Mouse (Mus musculus): ENCODE measurements around the gene Tmc4. TPM values are rescaled to one million over a fixed set of nuclear protein-coding genes. Genes with fewer than 3 reads are reported as not detected.

Tmc4 gene
- total RNA-seq, 2 experiments from 2014 or later = 7.4 to 14.6 TPM

- Histone ChIP-seq H3K27ac (peak overlapping the region; percentile 44), H3K4me3 (no peak overlapping the region)
- intact Hi-C loops (cut with DNase I) = no loop called here
- TF ChIP-seq CTCF (IDR thresholded peaks at IDR 0.05) = no peak
- no peak for DNase-seq (ENCODE audit: extremely low spot score in 1 of 2, low spot score in 2 of 2)
Measured at GRCm38 (mm10) chr7:3685400-3686187, 8.2 kb upstream of the Tmc4 start.

DNA sequence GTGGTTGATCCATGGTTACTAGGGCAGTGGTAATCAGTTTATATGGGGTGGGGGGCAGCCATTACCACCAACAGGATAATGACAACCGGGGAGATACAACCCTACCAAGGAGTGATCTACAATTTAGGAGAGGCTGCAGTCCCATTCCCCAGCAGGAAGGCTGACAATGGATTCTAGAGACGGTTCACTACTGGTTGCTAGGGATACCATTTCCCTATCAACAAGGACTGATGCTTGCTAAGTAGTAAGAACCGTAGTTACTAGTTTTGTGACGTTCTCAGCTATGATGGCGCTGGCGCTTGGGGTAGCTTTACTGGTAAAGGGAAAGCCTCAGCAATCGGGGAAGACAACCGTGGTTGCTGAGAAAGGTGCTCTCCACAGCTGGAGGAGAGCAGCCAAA, 7.3 kb upstream of the Tmc4 start:
- no peak for TF ChIP-seq CTCF (IDR thresholded peaks at IDR 0.05)
- DNase-seq (ENCODE audit: extremely low spot score in 1 of 2, low spot score in 2 of 2) = no peak
- Histone ChIP-seq H3K27ac (peak overlapping the region; percentile 44), H3K4me3 (no peak overlapping the region)
- intact Hi-C loops (cut with DNase I) = no loop called here

DNA sequence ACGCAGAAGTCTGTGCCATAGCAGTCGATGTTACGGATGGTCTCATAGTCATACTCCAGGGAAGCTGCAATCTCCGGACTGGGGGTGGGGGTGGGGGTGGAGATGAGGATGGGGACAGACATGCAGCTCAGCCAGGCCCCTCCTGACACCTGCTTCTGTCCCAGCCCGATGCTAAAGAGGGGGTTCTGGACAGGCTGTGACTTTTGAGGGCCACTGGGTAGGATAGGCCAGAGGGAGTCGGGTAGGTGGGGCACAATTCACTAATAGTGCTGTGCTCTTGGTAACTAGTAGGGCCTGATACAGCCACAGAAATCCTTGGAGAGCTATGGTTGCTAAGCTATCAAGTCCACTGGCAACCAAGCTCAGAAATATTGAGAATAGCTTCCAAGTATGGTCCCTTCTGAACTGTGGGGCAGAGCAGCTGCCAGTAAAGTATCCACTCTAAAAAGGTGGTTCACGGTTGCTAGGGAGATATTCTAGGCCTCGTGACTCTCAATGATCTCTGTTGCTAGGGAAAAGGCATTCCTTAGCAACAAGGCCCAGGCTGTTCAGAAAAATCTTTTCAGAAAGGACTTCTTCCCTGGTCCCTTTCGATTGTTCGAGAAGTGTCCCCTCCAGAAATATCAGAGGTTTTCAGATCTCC, 6.7 kb upstream of the Tmc4 start:
- H3K27ac ChIP-seq = no peak overlapping the region
- TF ChIP-seq CTCF (IDR thresholded peaks at IDR 0.05) = no peak
- no peak overlapping the region for H3K4me3 ChIP-seq
- intact Hi-C loops (cut with DNase I) = no loop called here
- DNase-seq (ENCODE audit: extremely low spot score in 1 of 2, low spot score in 2 of 2) = no peak

- TF ChIP-seq CTCF (IDR thresholded peaks at IDR 0.05) = no peak
- DNase-seq (ENCODE audit: extremely low spot score in 1 of 2, low spot score in 2 of 2) = no peak
- Histone ChIP-seq H3K4me3 (no peak overlapping the region), H3K27ac (no peak overlapping the region)
- intact Hi-C loops (cut with DNase I) = loop anchor here (5.0 kb wide), 2 partner anchors 751 to 796 kb away; no protein-coding TSS in a partner anchor
Measured at GRCm38 (mm10) chr7:3676371-3676770, 982 bp downstream of the Tmc4 start.

DNA sequence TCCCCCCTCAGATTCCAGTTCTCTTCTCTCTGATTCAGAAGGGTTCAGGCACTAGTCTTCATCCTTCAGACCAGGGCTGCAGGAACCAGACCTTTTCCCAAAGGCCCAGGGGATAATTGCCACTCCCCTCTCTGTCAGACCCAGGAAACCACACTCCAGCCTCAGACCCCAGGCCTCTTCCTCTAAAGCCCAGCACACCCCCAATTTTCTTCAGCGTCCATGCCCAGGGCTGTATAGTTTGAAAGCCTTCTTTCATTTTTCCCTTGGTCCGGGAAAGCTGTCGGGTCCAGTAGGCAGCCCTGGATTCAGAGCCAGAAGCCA, 2.2 kb downstream of the Tmc4 start:
- intact Hi-C loops (cut with DNase I) = loop anchor here (5.0 kb wide), 2 partner anchors 752 to 797 kb away; no protein-coding TSS in a partner anchor
- no peak overlapping the region for H3K27ac ChIP-seq
- no peak overlapping the region for H3K4me3 ChIP-seq
- TF ChIP-seq CTCF (IDR thresholded peaks at IDR 0.05) = no peak
- DNase-seq (ENCODE audit: extremely low spot score in 1 of 2, low spot score in 2 of 2) = no peak

GRCm38 (mm10) chr7:3674507-3675227, 2.7 kb downstream of the Tmc4 start:
- Histone ChIP-seq H3K27ac (no peak overlapping the region), H3K4me3 (no peak overlapping the region)
- intact Hi-C loops (cut with DNase I) = loop anchor here (5.0 kb wide), 2 partner anchors 753 to 798 kb away; no protein-coding TSS in a partner anchor
- DNase-seq (ENCODE audit: extremely low spot score in 1 of 2, low spot score in 2 of 2) = peak; percentile 79 to 82
- TF ChIP-seq CTCF (IDR thresholded peaks at IDR 0.05) = peak; percentile 97

DNA sequence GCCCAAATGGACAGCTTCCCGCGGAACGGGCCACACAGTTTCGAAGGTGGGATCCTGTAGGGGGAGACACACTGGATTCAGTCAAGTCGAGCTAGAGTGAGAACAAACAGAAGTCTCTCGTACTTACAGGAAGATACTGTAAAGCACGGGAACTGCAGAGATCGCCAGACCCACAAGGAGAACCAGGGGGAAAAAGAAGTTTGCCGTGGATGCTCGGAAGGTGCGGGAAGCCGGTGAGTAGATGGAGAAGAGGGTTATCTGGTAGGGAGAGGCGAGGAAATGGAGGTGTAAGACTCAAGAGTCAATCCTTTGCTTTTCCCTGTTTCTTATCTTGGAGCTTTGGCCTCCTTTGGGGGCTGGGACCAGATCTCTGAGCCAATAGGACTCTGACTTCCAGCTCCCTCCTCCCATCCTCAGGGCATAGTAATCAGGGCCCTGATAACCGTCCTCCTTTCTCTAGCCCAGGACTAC, 10.4 kb downstream of the Tmc4 start:
- no peak overlapping the region for H3K27ac ChIP-seq
- no peak for DNase-seq (ENCODE audit: extremely low spot score in 1 of 2, low spot score in 2 of 2)
- no peak; the same call in none of the 2 replicates for TF ChIP-seq CTCF (IDR thresholded peaks at IDR 0.05)
- intact Hi-C loops (cut with DNase I) = no loop called here
- no peak overlapping the region for H3K4me3 ChIP-seq

- peak; percentile 94 for DNase-seq (ENCODE audit: extremely low spot score in 1 of 2, low spot score in 2 of 2)
- peak within 1 kb of the TSS; percentile 81 for H3K27ac ChIP-seq
- intact Hi-C loops (cut with DNase I) = loop anchor here (1.0 kb wide), 1 partner anchor 19 kb away; no protein-coding TSS in a partner anchor
- no peak for TF ChIP-seq CTCF (IDR thresholded peaks at IDR 0.05)
- peak within 1 kb of the TSS; percentile 75 for H3K4me3 ChIP-seq
Measured at GRCm38 (mm10) chr7:3665215-3666114, 11.9 kb downstream of the Tmc4 start, which contains the start of gene Leng1. Gene Leng1, minus strand, starts transcription at chr7:3665840.

DNA sequence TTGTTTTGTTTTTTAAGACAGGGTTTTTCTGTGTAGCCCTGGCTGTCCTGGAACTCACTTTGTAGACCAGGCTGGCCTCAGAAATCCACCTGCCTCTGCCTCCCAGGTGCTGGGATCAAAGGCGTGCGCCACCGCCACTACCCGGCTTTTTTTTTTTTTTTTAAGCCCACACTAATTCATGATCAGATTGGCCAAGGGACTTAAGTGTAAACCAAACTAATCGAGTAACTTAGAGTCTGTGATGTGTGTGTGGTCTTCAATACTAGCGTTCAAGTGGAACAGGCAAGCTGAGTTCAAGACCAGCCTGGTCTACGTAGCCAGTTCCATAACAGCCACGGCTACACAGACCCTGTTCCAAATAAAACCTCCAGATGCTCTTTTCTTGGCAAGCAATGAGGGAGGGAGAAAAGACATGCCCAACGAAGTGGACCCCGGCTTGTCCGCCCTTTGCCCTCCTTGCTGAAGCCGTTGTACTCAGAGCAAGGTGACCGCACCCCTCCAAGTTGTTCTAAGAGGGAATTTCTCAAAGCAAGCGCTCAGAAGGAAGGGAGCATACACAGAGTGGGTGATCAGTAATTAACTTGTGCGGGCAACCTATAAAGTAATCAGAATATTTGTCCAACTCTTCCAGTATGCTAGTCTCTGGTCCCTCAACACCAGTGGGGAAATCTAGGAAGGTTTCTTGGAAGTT, 12.7 kb downstream of the Tmc4 start:
- no peak for DNase-seq (ENCODE audit: extremely low spot score in 1 of 2, low spot score in 2 of 2)
- Histone ChIP-seq H3K27ac (peak overlapping the region; percentile 62), H3K4me3 (peak overlapping the region; percentile 75)
- intact Hi-C loops (cut with DNase I) = loop anchor here (1.0 kb wide), 1 partner anchor 18 kb away; no protein-coding TSS in a partner anchor
- TF ChIP-seq CTCF (IDR thresholded peaks at IDR 0.05) = no peak

DNA sequence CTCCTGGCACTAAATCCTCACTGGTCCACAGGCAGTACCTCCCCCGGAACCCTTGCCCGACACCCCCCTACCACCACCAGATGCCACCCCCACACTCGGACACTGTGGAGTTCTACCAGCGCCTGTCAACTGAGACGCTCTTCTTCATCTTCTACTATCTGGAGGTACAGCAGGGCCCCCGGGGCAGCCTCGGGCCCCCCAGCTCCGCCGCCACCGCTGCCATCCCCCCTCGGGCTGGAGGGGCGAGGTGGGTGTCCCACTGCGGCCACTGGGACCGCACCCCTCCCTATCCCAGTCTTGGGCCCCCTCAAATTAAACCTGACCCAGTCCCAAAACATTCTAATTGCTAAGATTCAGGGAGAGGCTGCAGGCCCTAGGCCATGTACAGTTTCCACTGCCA, 18.8 kb downstream of the Tmc4 start:
- Histone ChIP-seq H3K27ac (no peak overlapping the region), H3K4me3 (no peak overlapping the region)
- TF ChIP-seq CTCF (IDR thresholded peaks at IDR 0.05) = no peak
- no peak for DNase-seq (ENCODE audit: extremely low spot score in 1 of 2, low spot score in 2 of 2)
- intact Hi-C loops (cut with DNase I) = no loop called here
